Mouse (Mus musculus) hindbrain, embryonic 16.5 days (tissue): Measurements from ENCODE around the gene Naxd. TPM values are rescaled to one million over a fixed set of nuclear protein-coding genes. Genes with fewer than 3 reads are reported as not detected.

ENCODE experiments used
- ATAC-seq: fragments of 200-750 bp; cut with Nextera tagmentation; 2 replicates; pipeline ENCODE4 v1.8.0; 2017; ENCODE audit warnings: moderate TSS enrichment, moderate library complexity
- H3K27ac ChIP-seq: fragments of 300-500 bp; sonication (generic); 2 replicates; pipeline ENCODE4 v1.5.1; 2014; ENCODE audit warnings: low read depth, mild to moderate bottlenecking, control low read depth, low read length, moderate library complexity
- H3K27me3 ChIP-seq: fragments of 300-500 bp; sonication (generic); replicated peaks from 2 replicates; pipeline ENCODE4 v1.6.1; 2014; ENCODE audit warnings: low read length; ENCODE audit not compliant: control insufficient read depth, insufficient read depth
- H3K36me3 ChIP-seq: fragments of 300-500 bp; sonication (generic); 2 replicates; pipeline ENCODE4 v1.6.1; 2014; ENCODE audit warnings: mild to moderate bottlenecking, low read length, moderate library complexity, mixed read lengths; ENCODE audit not compliant: control insufficient read depth, insufficient read depth
- H3K4me1 ChIP-seq: fragments of 300-500 bp; sonication (generic); 2 replicates; pipeline ENCODE4 v1.6.1; 2014; ENCODE audit warnings: low read depth, low read length; ENCODE audit not compliant: control insufficient read depth, insufficient read depth
- H3K4me2 ChIP-seq: fragments of 300-500 bp; sonication (generic); 2 replicates; pipeline ENCODE4 v1.6.1; 2014; ENCODE audit warnings: mild to moderate bottlenecking, low read length, control low read depth, moderate library complexity
- H3K4me3 ChIP-seq: fragments of 300-500 bp; sonication (generic); 2 replicates; pipeline ENCODE4 v1.5.1; 2014; ENCODE audit warnings: mild to moderate bottlenecking, low read length, control low read depth, moderate library complexity
- H3K9ac ChIP-seq: fragments of 300-500 bp; sonication (generic); 2 replicates; pipeline ENCODE4 v1.6.1; 2014; ENCODE audit warnings: low read depth, mild to moderate bottlenecking, control low read depth, low read length, moderate library complexity
- H3K9me3 ChIP-seq: fragments of 300-500 bp; sonication (generic); 2 replicates; pipeline ENCODE4 v1.6.1; 2014; ENCODE audit warnings: mild to moderate bottlenecking, low read length, moderate library complexity; ENCODE audit not compliant: control insufficient read depth
- WGBS: fragments of 180-500 bp; shearing (Covaris S2); extraction: QIAGEN DNeasy Blood & Tissue Kit; methylation state at CpG from one replicate; pipeline ENCODE4 v1.1.7; 2014; 5-methylcytosine and 5-hydroxymethylcytosine counted together
- polyA plus RNA-seq: library from polyadenylated mRNA; unstranded; fragments of >200 nt; fragmentation: Nextera tagmentation; extraction: Ambion mirVana; gene quantifications from 2 replicates; pipeline ENCODE4 v1.2.1, GENCODE M21; 2015

Naxd gene
- polyA plus RNA-seq, 1 experiment from 2014 or later: 133 TPM

DNA sequence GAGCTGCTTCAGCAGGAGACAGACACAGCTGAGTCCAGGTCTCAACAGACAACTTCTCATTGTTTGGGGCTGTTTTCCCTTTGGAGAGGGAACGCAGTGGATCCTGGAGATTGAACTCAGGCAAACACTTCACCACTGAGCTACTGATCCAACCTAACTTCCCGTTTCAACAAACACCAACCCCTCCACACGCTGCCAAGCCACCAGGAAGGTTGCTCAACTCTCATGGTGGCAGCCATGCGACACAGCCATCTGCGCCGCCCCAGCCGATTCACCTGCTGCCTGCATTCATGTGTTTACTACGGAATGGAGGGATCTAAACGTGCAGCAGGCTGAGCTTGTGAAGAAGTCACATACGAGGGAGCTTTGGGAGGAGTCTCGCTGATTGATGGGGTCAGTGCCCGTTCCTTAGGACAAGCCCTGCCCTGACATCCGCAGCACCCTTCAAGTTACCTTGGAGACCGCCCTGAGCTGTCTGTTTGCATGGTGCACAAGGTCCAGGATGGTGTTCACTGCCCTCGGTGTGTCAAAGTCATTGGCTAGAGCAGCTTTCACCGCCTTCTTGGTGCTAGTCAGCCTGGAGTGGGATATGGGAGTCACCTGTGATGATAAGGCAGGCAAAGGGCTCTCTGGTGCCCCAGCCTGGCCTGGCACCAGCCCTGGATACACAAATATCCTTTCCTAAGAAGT is 20.2 kb downstream of the Naxd start:
- H3K4me2 ChIP-seq: no peak overlapping the region
- H3K27ac ChIP-seq: no peak overlapping the region
- peaks cover 35% of the 10 kb centered on the region for H3K36me3 ChIP-seq
- no peaks in the 10 kb centered on the region for H3K4me1 ChIP-seq
- no peaks in the 10 kb centered on the region for H3K27me3 ChIP-seq
- ATAC-seq: no peak
- H3K4me3 ChIP-seq: no peak overlapping the region
- 88% methylated on average over 16 of the region's 16 CpGs for WGBS
- H3K9ac ChIP-seq: no peak overlapping the region
- H3K9me3 ChIP-seq: no peaks in the 10 kb centered on the region

DNA sequence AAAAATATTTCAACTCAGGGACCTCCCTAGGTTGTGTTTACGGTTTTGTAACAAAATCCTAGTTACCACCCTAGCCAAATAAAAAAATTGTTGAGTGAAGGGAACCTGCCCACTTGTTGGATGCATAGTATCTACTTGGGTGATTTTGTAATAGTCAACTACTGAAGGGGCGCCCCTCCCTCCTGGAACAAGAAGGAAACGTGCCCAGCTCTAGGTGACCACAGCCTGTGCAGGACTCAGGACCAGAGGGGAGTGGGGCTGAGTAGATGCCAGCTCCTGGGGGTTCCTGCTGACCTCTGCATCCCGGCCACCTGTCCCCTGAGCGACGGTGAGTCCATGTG is 20.7 kb downstream of the Naxd start:
- no peaks in the 10 kb centered on the region for H3K27me3 ChIP-seq
- 89% methylated on average over 6 of the region's 6 CpGs for WGBS
- H3K9me3 ChIP-seq: no peaks in the 10 kb centered on the region
- H3K9ac ChIP-seq: no peak overlapping the region
- H3K4me3 ChIP-seq: no peak overlapping the region
- H3K36me3 ChIP-seq: peaks cover 30% of the 10 kb centered on the region
- no peak for ATAC-seq
- no peak overlapping the region for H3K4me2 ChIP-seq
- H3K4me1 ChIP-seq: no peaks in the 10 kb centered on the region
- no peak overlapping the region for H3K27ac ChIP-seq

DNA sequence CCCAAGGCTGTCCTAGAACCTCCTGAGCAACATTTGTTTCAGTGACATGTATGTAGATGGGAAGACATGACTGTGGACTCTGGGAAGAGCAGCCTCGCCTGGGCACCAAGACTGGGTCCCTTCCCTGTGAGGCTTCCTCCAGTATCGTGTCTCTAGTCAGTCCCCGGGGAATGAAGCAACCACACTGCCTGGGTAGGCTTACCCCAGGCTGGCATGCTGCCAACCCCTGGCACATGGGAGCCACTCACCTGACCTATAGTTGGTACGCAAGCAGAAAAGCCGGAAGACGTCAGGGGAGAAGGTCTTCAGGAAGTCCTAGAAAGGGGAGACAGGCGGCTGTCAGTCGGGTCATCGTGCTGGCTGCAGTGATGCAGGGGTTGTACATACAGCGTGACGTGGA is 21.4 kb downstream of the Naxd start:
- Histone ChIP-seq H3K4me1 (no peaks in the 10 kb centered on the region), H3K4me2 (no peak overlapping the region), H3K27ac (no peak overlapping the region), H3K4me3 (no peak overlapping the region), H3K9ac (no peak overlapping the region), H3K27me3 (no peaks in the 10 kb centered on the region), H3K9me3 (no peaks in the 10 kb centered on the region), H3K36me3 (peaks cover 24% of the 10 kb centered on the region)
- WGBS: 91% methylated on average over 11 of the region's 11 CpGs
- ATAC-seq: no peak

DNA sequence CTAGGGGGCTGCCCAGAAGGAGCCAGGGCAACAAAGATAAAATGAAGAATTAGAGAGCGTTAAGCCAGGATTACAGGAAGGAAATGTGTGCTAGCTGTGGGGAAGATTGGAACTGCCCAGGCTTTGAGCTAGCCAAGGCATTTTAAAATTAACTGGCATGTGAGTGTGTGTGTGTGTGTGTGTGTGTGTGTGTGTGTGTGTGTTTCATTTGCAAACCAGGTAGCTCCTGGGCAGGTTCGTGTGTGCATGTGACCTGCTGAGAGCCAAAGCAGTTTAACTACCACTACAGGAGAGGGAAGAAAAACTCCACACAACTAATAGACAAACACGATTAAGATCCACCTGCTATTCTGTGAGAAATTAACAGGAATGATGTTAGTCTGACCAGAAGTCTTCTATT is 26.0 kb downstream of the Naxd start:
- H3K4me1 ChIP-seq: no peaks in the 10 kb centered on the region
- 90% methylated on average over 3 of the region's 3 CpGs for WGBS

DNA sequence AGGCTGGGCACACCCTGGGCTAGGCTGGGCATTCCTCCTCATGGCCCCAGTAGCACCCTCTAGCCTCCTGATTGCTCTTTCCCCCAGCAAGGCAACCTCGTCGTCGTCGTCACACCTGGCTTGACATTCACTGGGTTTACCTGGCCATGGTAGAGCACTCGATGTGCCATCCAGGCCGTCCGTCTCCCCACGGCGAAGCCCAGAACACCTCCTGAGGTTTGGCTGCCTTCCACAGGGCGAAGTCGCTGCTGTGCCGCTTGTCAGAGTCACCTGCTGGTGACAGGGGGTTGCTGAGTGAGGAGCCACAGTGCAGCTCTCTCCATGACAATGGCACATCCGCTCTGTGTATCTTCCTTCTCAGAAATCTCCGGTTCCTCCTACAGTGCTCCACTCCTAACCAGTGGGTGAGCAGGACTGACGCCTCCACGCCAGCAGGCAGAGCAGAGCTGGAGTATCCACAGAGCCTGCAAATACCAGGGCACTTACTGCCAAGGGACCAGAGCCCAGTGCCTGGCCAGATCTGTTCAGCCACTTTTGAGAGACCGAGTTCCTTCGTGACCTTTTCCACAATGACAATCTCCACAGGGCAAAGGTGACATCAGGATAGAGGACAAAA is 33.0 kb downstream of the Naxd start:
- peaks cover 7% of the 10 kb centered on the region; the same call in 1 of the 2 replicates for H3K36me3 ChIP-seq
- WGBS: 73% methylated on average over 18 of the region's 18 CpGs

More for the DNA sequence above, 26.0 kb downstream of the Naxd start:
- ATAC-seq: no peak
- Histone ChIP-seq H3K27me3 (no peaks in the 10 kb centered on the region), H3K4me2 (no peak overlapping the region), H3K9me3 (no peaks in the 10 kb centered on the region), H3K36me3 (peaks cover 5% of the 10 kb centered on the region; the same call in 1 of the 2 replicates), H3K4me3 (no peak overlapping the region), H3K9ac (no peak overlapping the region), H3K27ac (no peak overlapping the region)

DNA sequence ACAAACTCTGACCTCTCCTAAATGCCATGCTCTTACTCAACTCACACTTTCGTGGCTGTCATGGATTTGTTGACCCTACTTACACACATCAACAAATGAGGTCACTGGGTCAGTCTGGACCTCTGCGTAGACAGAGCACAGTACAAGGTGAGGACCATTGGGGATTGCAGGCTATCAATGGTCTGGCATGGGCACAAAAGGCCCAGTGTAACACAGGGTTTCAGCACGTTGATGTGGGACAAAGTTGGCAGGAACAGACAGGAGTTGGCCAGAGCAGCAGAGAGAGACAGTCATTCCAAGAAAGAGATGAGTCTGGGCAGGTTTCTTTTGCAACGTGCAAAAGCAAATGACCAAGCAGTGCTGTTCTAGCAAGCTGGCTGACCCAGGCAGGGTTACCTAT is 33.5 kb downstream of the Naxd start:
- Histone ChIP-seq H3K9ac (no peak overlapping the region), H3K36me3 (peaks cover 7% of the 10 kb centered on the region; the same call in 1 of the 2 replicates), H3K4me1 (no peaks in the 10 kb centered on the region), H3K4me2 (no peak overlapping the region), H3K27me3 (no peaks in the 10 kb centered on the region), H3K27ac (no peak overlapping the region), H3K9me3 (no peaks in the 10 kb centered on the region), H3K4me3 (no peak overlapping the region)
- ATAC-seq: no peak
- WGBS: 56% methylated on average over 4 of the region's 4 CpGs

More for the DNA sequence above, 33.0 kb downstream of the Naxd start:
- H3K4me3 ChIP-seq: no peak overlapping the region
- H3K27ac ChIP-seq: no peak overlapping the region
- H3K9me3 ChIP-seq: no peaks in the 10 kb centered on the region
- no peak overlapping the region for H3K9ac ChIP-seq
- no peaks in the 10 kb centered on the region for H3K27me3 ChIP-seq
- H3K4me1 ChIP-seq: no peaks in the 10 kb centered on the region
- ATAC-seq: no peak
- H3K4me2 ChIP-seq: no peak overlapping the region

DNA sequence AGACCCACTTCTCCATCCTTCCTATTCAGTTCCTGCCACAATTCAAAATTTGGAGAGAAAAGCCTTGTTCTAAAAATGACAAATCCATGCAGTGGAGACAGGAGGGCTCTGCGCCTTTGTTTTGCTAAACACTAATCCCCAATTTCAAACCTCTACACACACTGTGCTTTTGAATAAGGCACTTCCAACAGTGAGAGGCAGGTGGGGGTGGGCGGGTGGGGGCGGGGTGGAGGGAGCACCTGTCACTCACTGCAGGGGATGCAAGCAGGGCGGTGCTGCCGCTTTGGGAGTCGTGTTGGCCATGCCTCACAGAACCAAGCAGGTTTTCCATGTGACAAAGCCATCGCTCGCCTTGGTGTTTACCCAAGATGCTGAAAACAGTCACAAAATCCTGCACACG is 37.2 kb downstream of the Naxd start:
- H3K4me2 ChIP-seq: no peak overlapping the region
- H3K9ac ChIP-seq: no peak overlapping the region
- H3K27me3 ChIP-seq: no peaks in the 10 kb centered on the region
- 30% methylated on average over 9 of the region's 9 CpGs for WGBS
- H3K4me3 ChIP-seq: no peak overlapping the region
- no peak overlapping the region for H3K27ac ChIP-seq
- no peaks in the 10 kb centered on the region for H3K4me1 ChIP-seq
- no peak for ATAC-seq
- H3K36me3 ChIP-seq: peaks cover 12% of the 10 kb centered on the region; the same call in 1 of the 2 replicates
- no peaks in the 10 kb centered on the region for H3K9me3 ChIP-seq

DNA sequence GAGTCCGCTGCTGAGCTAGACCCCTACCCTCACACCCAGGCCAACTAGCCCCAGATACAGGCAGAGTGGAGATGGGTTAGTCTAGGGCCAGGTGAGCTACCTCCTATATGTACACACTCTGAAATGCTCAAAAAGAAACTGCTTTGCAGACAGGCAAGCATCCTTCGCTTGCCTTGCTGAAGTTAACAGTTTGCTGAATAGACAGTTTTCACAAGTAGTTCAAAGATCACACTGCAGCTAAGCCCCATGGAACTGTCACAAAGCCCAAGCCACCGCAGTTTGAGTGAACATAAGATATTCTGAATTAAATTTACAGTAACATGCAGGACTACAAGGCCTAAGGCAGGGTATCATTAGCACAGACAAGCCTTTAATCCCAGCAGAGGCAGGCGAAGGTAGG is 41.7 kb downstream of the Naxd start:
- Histone ChIP-seq H3K27me3 (no peaks in the 10 kb centered on the region), H3K27ac (no peak overlapping the region), H3K4me1 (no peaks in the 10 kb centered on the region), H3K4me2 (no peak overlapping the region), H3K4me3 (no peak overlapping the region), H3K9me3 (no peaks in the 10 kb centered on the region), H3K36me3 (peaks cover 20% of the 10 kb centered on the region), H3K9ac (no peak overlapping the region)
- ATAC-seq: no peak
- 93% methylated on average over 4 of the region's 4 CpGs for WGBS

DNA sequence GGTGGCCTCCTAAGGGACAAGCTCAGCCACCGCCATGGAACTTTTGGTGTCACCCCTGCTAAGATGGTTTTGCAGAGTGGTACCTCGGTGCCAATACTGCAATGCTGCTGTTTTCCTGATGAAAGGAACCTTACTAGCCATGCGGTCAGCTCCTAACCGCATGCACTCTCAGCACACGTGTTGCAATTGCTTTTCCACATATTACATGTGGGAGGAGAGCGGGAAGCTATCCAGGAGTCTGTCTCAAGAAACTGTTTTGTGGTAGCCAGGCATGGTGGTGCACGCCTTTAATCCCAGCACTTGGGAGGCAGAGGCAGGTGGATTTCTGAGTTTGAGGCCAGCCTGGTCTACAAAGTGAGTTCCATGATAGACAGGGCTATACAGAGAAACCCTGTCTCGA is 42.9 kb downstream of the Naxd start:
- WGBS: 95% methylated on average over 8 of the region's 8 CpGs
- Histone ChIP-seq H3K9me3 (no peaks in the 10 kb centered on the region), H3K9ac (no peak overlapping the region), H3K27ac (no peak overlapping the region), H3K4me2 (no peak overlapping the region), H3K4me1 (no peaks in the 10 kb centered on the region), H3K27me3 (no peaks in the 10 kb centered on the region), H3K4me3 (no peak overlapping the region), H3K36me3 (peaks cover 23% of the 10 kb centered on the region)
- no peak for ATAC-seq
